Mouse (Mus musculus) forebrain, embryonic 16.5 days (tissue): ENCODE data around the gene Adam17. TPM values are rescaled to one million over a fixed set of nuclear protein-coding genes. Genes with fewer than 3 reads are reported as not detected.

ENCODE experiments used
- ATAC-seq: fragments of 200-750 bp; cut with Nextera tagmentation; 2 replicates; pipeline ENCODE4 v1.8.0; 2017; ENCODE audit warnings: mild to moderate bottlenecking, moderate library complexity
- H3K27ac ChIP-seq: fragments of 300-500 bp; sonication (generic); 2 replicates; pipeline ENCODE4 v1.5.1; 2014; ENCODE audit warnings: low read length, control low read depth
- H3K27me3 ChIP-seq: fragments of 300-500 bp; sonication (generic); replicated peaks from 2 replicates; pipeline ENCODE4 v1.6.1; 2014; ENCODE audit warnings: low read length; ENCODE audit not compliant: control insufficient read depth, insufficient read depth
- H3K36me3 ChIP-seq: fragments of 300-500 bp; sonication (generic); 2 replicates; pipeline ENCODE4 v1.6.1; 2014; ENCODE audit not compliant: control insufficient read depth, insufficient read depth
- H3K4me1 ChIP-seq: fragments of 300-500 bp; sonication (generic); replicated peaks from 2 replicates; pipeline ENCODE4 v1.6.1; 2014; ENCODE audit warnings: low read length; ENCODE audit not compliant: control insufficient read depth, insufficient read depth
- H3K4me2 ChIP-seq: fragments of 300-500 bp; sonication (generic); 2 replicates; pipeline ENCODE4 v1.6.1; 2014; ENCODE audit warnings: mild to moderate bottlenecking, low read length, control low read depth
- H3K4me3 ChIP-seq: fragments of 300-500 bp; sonication (generic); replicated peaks from 2 replicates; pipeline ENCODE4 v1.5.1; 2014; ENCODE audit warnings: mild to moderate bottlenecking, low read length, control low read depth
- H3K9ac ChIP-seq: fragments of 300-500 bp; sonication (generic); replicated peaks from 2 replicates; pipeline ENCODE4 v1.6.1; 2014; ENCODE audit warnings: low read depth, low read length, control low read depth
- H3K9me3 ChIP-seq: fragments of 300-500 bp; sonication (generic); 2 replicates; pipeline ENCODE4 v1.6.1; 2016; ENCODE audit warnings: low read length; ENCODE audit not compliant: control insufficient read depth
- WGBS: fragments of 180-500 bp; shearing (Covaris S2); extraction: QIAGEN DNeasy Blood & Tissue Kit; methylation state at CpG from one replicate; pipeline ENCODE4 v1.1.7; 2014; 5-methylcytosine and 5-hydroxymethylcytosine counted together
- polyA plus RNA-seq: library from polyadenylated mRNA; unstranded; fragments of >200 nt; fragmentation: Nextera tagmentation; extraction: Ambion mirVana; gene quantifications from 2 replicates; pipeline ENCODE4 v1.2.1, GENCODE M21; 2015

Gene Adam17
- polyA plus RNA-seq, 1 experiment from 2014 or later: 18.0 TPM

GRCm38 (mm10) chr12:21333766-21334165, 39.7 kb downstream of the Adam17 start:
- no peaks in the 10 kb centered on the region for H3K9me3 ChIP-seq
- H3K27me3 ChIP-seq: no peaks in the 10 kb centered on the region
- 92% methylated on average over 5 of the region's 5 CpGs for WGBS
- no peaks in the 10 kb centered on the region for H3K4me1 ChIP-seq
- no peak overlapping the region for H3K9ac ChIP-seq
- H3K36me3 ChIP-seq: peaks cover 9% of the 10 kb centered on the region
- H3K4me3 ChIP-seq: no peak overlapping the region
- no peak for ATAC-seq
- no peak overlapping the region for H3K27ac ChIP-seq
- H3K4me2 ChIP-seq: no peak overlapping the region

DNA sequence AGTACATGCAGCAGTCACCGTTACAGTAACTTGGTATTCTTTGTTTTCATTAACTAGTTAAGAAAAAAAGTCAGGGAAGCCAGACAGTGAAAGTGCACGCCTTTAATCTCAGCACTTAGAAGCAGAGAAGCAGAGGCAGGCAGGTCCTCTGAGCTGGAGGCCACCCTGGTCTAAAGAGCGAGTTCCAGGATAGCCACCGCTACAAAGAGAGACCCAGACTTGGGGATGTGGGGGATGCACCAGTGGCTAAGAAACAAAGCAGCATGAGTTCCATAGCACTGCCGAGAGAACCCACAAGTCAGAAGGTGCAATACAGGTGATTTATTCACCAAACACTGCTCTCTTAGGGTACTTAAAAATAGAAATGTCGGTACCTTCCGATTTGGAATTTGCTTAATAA, 40.4 kb downstream of the Adam17 start:
- Histone ChIP-seq H3K4me3 (no peak overlapping the region), H3K27ac (no peak overlapping the region), H3K27me3 (no peaks in the 10 kb centered on the region), H3K9ac (no peak overlapping the region), H3K9me3 (no peaks in the 10 kb centered on the region), H3K36me3 (peaks cover 9% of the 10 kb centered on the region), H3K4me2 (no peak overlapping the region), H3K4me1 (no peaks in the 10 kb centered on the region)
- 93% methylated on average over 7 of the region's 7 CpGs for WGBS
- no peak for ATAC-seq

GRCm38 (mm10) chr12:21331711-21332110, 41.7 kb downstream of the Adam17 start:
- Histone ChIP-seq H3K9ac (no peak overlapping the region), H3K36me3 (peaks cover 9% of the 10 kb centered on the region), H3K9me3 (no peaks in the 10 kb centered on the region), H3K4me3 (no peak overlapping the region), H3K4me1 (no peaks in the 10 kb centered on the region), H3K27ac (no peak overlapping the region), H3K4me2 (no peak overlapping the region), H3K27me3 (no peaks in the 10 kb centered on the region)
- no peak for ATAC-seq
- 77% methylated on average over 6 of the region's 6 CpGs for WGBS

- no peak overlapping the region for H3K27ac ChIP-seq
- H3K9me3 ChIP-seq: no peaks in the 10 kb centered on the region
- 92% methylated on average over 10 of the region's 10 CpGs for WGBS
- H3K27me3 ChIP-seq: no peaks in the 10 kb centered on the region
- H3K4me3 ChIP-seq: no peak overlapping the region
- no peak for ATAC-seq
- H3K4me2 ChIP-seq: no peak overlapping the region
- peaks cover 6% of the 10 kb centered on the region for H3K36me3 ChIP-seq
- no peaks in the 10 kb centered on the region for H3K4me1 ChIP-seq
- no peak overlapping the region for H3K9ac ChIP-seq
Measured at GRCm38 (mm10) chr12:21330961-21331576, 42.4 kb downstream of the Adam17 start.

- no peaks in the 10 kb centered on the region for H3K4me1 ChIP-seq
- no peaks in the 10 kb centered on the region for H3K27me3 ChIP-seq
- no peak overlapping the region for H3K9ac ChIP-seq
- ATAC-seq: no peak
- peaks cover 6% of the 10 kb centered on the region for H3K36me3 ChIP-seq
- 95% methylated on average over 9 of the region's 9 CpGs for WGBS
- no peak overlapping the region for H3K4me3 ChIP-seq
- H3K4me2 ChIP-seq: no peak overlapping the region
- H3K27ac ChIP-seq: no peak overlapping the region
- H3K9me3 ChIP-seq: no peaks in the 10 kb centered on the region
Measured at GRCm38 (mm10) chr12:21329661-21330400, 43.6 kb downstream of the Adam17 start.

- 94% methylated on average over 3 of the region's 3 CpGs for WGBS
- Histone ChIP-seq H3K4me3 (no peak overlapping the region), H3K36me3 (peaks cover 9% of the 10 kb centered on the region), H3K27ac (no peak overlapping the region), H3K9me3 (no peaks in the 10 kb centered on the region), H3K27me3 (no peaks in the 10 kb centered on the region), H3K4me2 (no peak overlapping the region), H3K4me1 (no peaks in the 10 kb centered on the region), H3K9ac (no peak overlapping the region)
- no peak for ATAC-seq
Measured at GRCm38 (mm10) chr12:21326325-21326724, 47.1 kb downstream of the Adam17 start.

GRCm38 (mm10) chr12:21325266-21325665, 48.2 kb downstream of the Adam17 start:
- Histone ChIP-seq H3K9me3 (no peaks in the 10 kb centered on the region), H3K27ac (no peak overlapping the region), H3K4me1 (no peaks in the 10 kb centered on the region), H3K4me2 (no peak overlapping the region), H3K27me3 (no peaks in the 10 kb centered on the region), H3K36me3 (peaks cover 9% of the 10 kb centered on the region), H3K9ac (no peak overlapping the region), H3K4me3 (no peak overlapping the region)
- WGBS: 89% methylated on average over 8 of the region's 8 CpGs
- no peak for ATAC-seq

DNA sequence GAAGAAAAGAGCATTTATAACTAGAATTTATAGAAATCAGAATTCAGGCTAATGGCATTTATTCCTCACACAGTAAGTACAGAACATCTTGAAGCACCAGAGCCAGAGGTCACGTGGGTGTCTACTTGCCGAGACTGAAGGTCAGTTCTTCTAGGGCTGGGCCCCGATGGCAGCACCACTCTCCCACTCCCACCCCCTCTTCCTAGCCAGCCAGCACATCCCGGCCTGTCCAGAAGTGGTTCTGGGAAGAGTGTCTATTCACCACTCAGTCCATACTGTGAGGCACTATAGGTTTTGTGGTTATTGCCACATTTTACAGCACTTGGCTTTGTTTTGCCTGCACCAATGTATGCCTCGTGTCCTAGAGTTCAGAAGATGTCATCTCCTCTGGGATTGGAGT, 49.3 kb downstream of the Adam17 start:
- Histone ChIP-seq H3K36me3 (peaks cover 6% of the 10 kb centered on the region), H3K27ac (no peak overlapping the region), H3K9ac (no peak overlapping the region), H3K9me3 (no peaks in the 10 kb centered on the region), H3K4me1 (no peaks in the 10 kb centered on the region), H3K27me3 (no peaks in the 10 kb centered on the region), H3K4me3 (no peak overlapping the region), H3K4me2 (no peak overlapping the region)
- WGBS: 85% methylated on average over 5 of the region's 5 CpGs
- ATAC-seq: no peak

GRCm38 (mm10) chr12:21322856-21323255, 50.6 kb downstream of the Adam17 start:
- Histone ChIP-seq H3K27me3 (no peaks in the 10 kb centered on the region), H3K27ac (no peak overlapping the region), H3K4me3 (no peak overlapping the region), H3K9ac (no peak overlapping the region), H3K9me3 (no peaks in the 10 kb centered on the region), H3K36me3 (peaks cover 3% of the 10 kb centered on the region; the same call in 1 of the 2 replicates), H3K4me2 (no peak overlapping the region), H3K4me1 (no peaks in the 10 kb centered on the region)
- no peak for ATAC-seq
- 88% methylated on average over 9 of the region's 9 CpGs for WGBS
